Comparison of ENCODE assay signal across 9 mouse cellular contexts in genomic region chr15:102287395-102287794, GRCm38 (mm10). TPM values are rescaled to one million over a fixed set of nuclear protein-coding genes. Genes with fewer than 3 reads are reported as not detected.
DNase-seq lines count a peak whose midpoint lies in the region; ATAC-seq and TF ChIP-seq lines count a peak whose summit lies in the region.
"Had no signal": no experiment of that assay in that cellular context is flagged by ENCODE, and none has a peak within 500 bp of the region (broad histone marks: within the 10 kb centered on the region; RNA-seq: fewer than 3 reads in every experiment).

No protein-coding gene starts in this region.

- no peak overlapping the region for H3K4me2 ChIP-seq in forebrain, embryonic 14.5 days (ENCODE audit: low read length)
- no peak overlapping the region for H3K4me2 ChIP-seq in forebrain, embryonic 11.5 days (ENCODE audit: low read depth, low read length, severe bottlenecking)
- H3K4me2 ChIP-seq in midbrain, postnatal 0 days (ENCODE audit: low read depth, low read length, poor library complexity, severe bottlenecking) = no peak overlapping the region
- H3K4me2 ChIP-seq in midbrain, embryonic 15.5 days = no peak overlapping the region
- H3K4me2 ChIP-seq in liver, embryonic 13.5 days = no peak overlapping the region

- H3K27ac ChIP-seq in forebrain, embryonic 14.5 days (ENCODE audit: low read depth, low read length) = no peak overlapping the region
- H3K27ac ChIP-seq in forebrain, embryonic 11.5 days (ENCODE audit: low read depth, low read length) = no peak overlapping the region
- H3K27ac ChIP-seq in midbrain, postnatal 0 days (ENCODE audit: low read depth, low read length) = no peak overlapping the region
- no peak overlapping the region for H3K27ac ChIP-seq in midbrain, embryonic 15.5 days
- no peak overlapping the region for H3K27ac ChIP-seq in liver, embryonic 13.5 days
- no peak overlapping the region for H3K27ac ChIP-seq in midbrain, embryonic 10.5 days (replicated peaks)

- ATAC-seq in forebrain, embryonic 14.5 days = no peak
- no peak for ATAC-seq in forebrain, embryonic 11.5 days (replicated peaks; ENCODE audit: low FRiP score)
- no peak for ATAC-seq in midbrain, postnatal 0 days (ENCODE audit: low FRiP score)
- no peak for ATAC-seq in midbrain, embryonic 15.5 days (replicated peaks)
- ATAC-seq in liver, embryonic 13.5 days (ENCODE audit: low read depth) = no peak
- no peak for ATAC-seq in erythroid progenitor cell, adult 5-6 weeks (replicated peaks; ENCODE audit: low FRiP score, poor library complexity, severe bottlenecking)

- no peaks in the 10 kb centered on the region for H3K27me3 ChIP-seq in forebrain, embryonic 14.5 days (replicated peaks; ENCODE audit: control insufficient read depth, insufficient read depth, low read length)
- H3K27me3 ChIP-seq in forebrain, embryonic 11.5 days (ENCODE audit: control insufficient read depth, insufficient read depth, low read length) = no peaks in the 10 kb centered on the region
- H3K27me3 ChIP-seq in midbrain, postnatal 0 days (ENCODE audit: insufficient read depth, low read length) = no peaks in the 10 kb centered on the region
- H3K27me3 ChIP-seq in midbrain, embryonic 15.5 days (replicated peaks) = no peaks in the 10 kb centered on the region
- H3K27me3 ChIP-seq in liver, embryonic 13.5 days = no peaks in the 10 kb centered on the region
- H3K27me3 ChIP-seq in midbrain, embryonic 10.5 days (ENCODE audit: low read depth, poor library complexity, severe bottlenecking) = no peaks in the 10 kb centered on the region

- peaks cover 5% of the 10 kb centered on the region for H3K36me3 ChIP-seq in forebrain, embryonic 14.5 days (ENCODE audit: control insufficient read depth, insufficient read depth, low read length)
- H3K36me3 ChIP-seq in forebrain, embryonic 11.5 days (ENCODE audit: control insufficient read depth, insufficient read depth, low read length) = no peaks in the 10 kb centered on the region
- peaks cover 4% of the 10 kb centered on the region; the same call in 1 of the 2 replicates for H3K36me3 ChIP-seq in midbrain, postnatal 0 days (ENCODE audit: insufficient read depth, low read length)
- 0 out of 2 replicates have a peak, but pooled peaks cover 4% of the 10 kb centered on the region for H3K36me3 ChIP-seq in midbrain, embryonic 15.5 days (replicated peaks)
- H3K36me3 ChIP-seq in liver, embryonic 13.5 days = no peaks in the 10 kb centered on the region
- peaks cover 5% of the 10 kb centered on the region for H3K36me3 ChIP-seq in midbrain, embryonic 10.5 days

- no peak overlapping the region for H3K4me3 ChIP-seq in forebrain, embryonic 14.5 days (ENCODE audit: low read depth, low read length)
- H3K4me3 ChIP-seq in forebrain, embryonic 11.5 days (ENCODE audit: low read depth, low read length) = no peak overlapping the region
- H3K4me3 ChIP-seq in midbrain, postnatal 0 days (ENCODE audit: low read depth, low read length) = no peak overlapping the region
- H3K4me3 ChIP-seq in midbrain, embryonic 15.5 days = no peak overlapping the region
- no peak overlapping the region for H3K4me3 ChIP-seq in liver, embryonic 13.5 days (replicated peaks)
- H3K4me3 ChIP-seq in midbrain, embryonic 10.5 days = no peak overlapping the region

- peak; percentile 77 for TF ChIP-seq CTCF in midbrain, postnatal 0 days (IDR thresholded peaks at IDR 0.05)
- peak; percentile 38; the same call in 1 of the 2 replicates for TF ChIP-seq CTCF in brain, embryonic 14.5 days (IDR thresholded peaks at IDR 0.05; ENCODE audit: borderline replicate concordance, extremely low read depth, insufficient read depth, insufficient read length)

- peak; percentile 56 for DNase-seq in forebrain, embryonic 14.5 days (ENCODE audit: low spot score)
- no peak for DNase-seq in forebrain, embryonic 11.5 days (ENCODE audit: low spot score)
- peak; percentile 46 for DNase-seq in midbrain, postnatal 0 days (ENCODE audit: low spot score)
- peak; percentile 69 for DNase-seq in brain, embryonic 14.5 days (ENCODE audit: low read depth)
- DNase-seq in liver, embryonic 13.5 days = peak; percentile 24
- no peak for DNase-seq in midbrain, embryonic 10.5 days (ENCODE audit: low spot score)

- H3K4me1 ChIP-seq in forebrain, embryonic 14.5 days (ENCODE audit: control insufficient read depth, insufficient read depth, low read length) = no peaks in the 10 kb centered on the region
- H3K4me1 ChIP-seq in forebrain, embryonic 11.5 days (replicated peaks; ENCODE audit: control insufficient read depth, insufficient read depth, low read length) = no peaks in the 10 kb centered on the region
- H3K4me1 ChIP-seq in midbrain, postnatal 0 days (ENCODE audit: insufficient read depth, low read length) = no peaks in the 10 kb centered on the region
- H3K4me1 ChIP-seq in midbrain, embryonic 15.5 days = no peaks in the 10 kb centered on the region
- H3K4me1 ChIP-seq in liver, embryonic 13.5 days (replicated peaks) = peaks cover 24% of the 10 kb centered on the region
- H3K4me1 ChIP-seq in midbrain, embryonic 10.5 days = no peaks in the 10 kb centered on the region

- no peak for TF ChIP-seq POLR2A in brain, embryonic 14.5 days (IDR thresholded peaks at IDR 0.05; ENCODE audit: borderline replicate concordance, extremely low read depth, insufficient read depth, insufficient read length, poor library complexity, severe bottlenecking)

- no peaks in the 10 kb centered on the region for H3K9me3 ChIP-seq in forebrain, embryonic 14.5 days (replicated peaks; ENCODE audit: control insufficient read depth, low read length)
- no peaks in the 10 kb centered on the region for H3K9me3 ChIP-seq in forebrain, embryonic 11.5 days (ENCODE audit: control insufficient read depth, low read length)
- H3K9me3 ChIP-seq in midbrain, postnatal 0 days (ENCODE audit: low read length) = no peaks in the 10 kb centered on the region
- no peaks in the 10 kb centered on the region for H3K9me3 ChIP-seq in midbrain, embryonic 15.5 days
- H3K9me3 ChIP-seq in liver, embryonic 13.5 days (replicated peaks) = no peaks in the 10 kb centered on the region
- H3K9me3 ChIP-seq in midbrain, embryonic 10.5 days (replicated peaks) = no peaks in the 10 kb centered on the region

- no peak overlapping the region for H3K9ac ChIP-seq in forebrain, embryonic 14.5 days (ENCODE audit: low read length)
- H3K9ac ChIP-seq in forebrain, embryonic 11.5 days (ENCODE audit: low read length) = no peak overlapping the region
- no peak overlapping the region for H3K9ac ChIP-seq in midbrain, postnatal 0 days (replicated peaks; ENCODE audit: low read length, poor library complexity, severe bottlenecking)
- no peak overlapping the region for H3K9ac ChIP-seq in midbrain, embryonic 15.5 days
- no peak overlapping the region for H3K9ac ChIP-seq in liver, embryonic 13.5 days

RNA-seq across cellular contexts. Expression of gene Mfsd5, which starts 8.1 kb away (rescaled TPM):
- 43.8 and 48.8 TPM in 2 replicates for polyA plus RNA-seq in forebrain, embryonic 14.5 days (2014; fragmentation: Nextera tagmentation; extraction: Ambion mirVana)
- polyA plus RNA-seq in forebrain, embryonic 11.5 days (2014; fragmentation: Nextera tagmentation; extraction: Ambion mirVana) = 55.6 and 64.7 TPM in 2 replicates
- 43.3 and 59.3 TPM in 2 replicates for total RNA-seq in midbrain, postnatal 0 days (2014; rRNA removed)
- 63.5 and 67.3 TPM in 2 replicates for polyA plus RNA-seq in midbrain, postnatal 0 days (2015; fragmentation: Nextera tagmentation; extraction: Ambion mirVana)
- polyA plus RNA-seq in midbrain, embryonic 15.5 days (2015; fragmentation: Nextera tagmentation; extraction: Ambion mirVana) = 58.5 and 64.0 TPM in 2 replicates
- 48.7 and 53.6 TPM in 2 replicates for polyA plus RNA-seq in brain, embryonic 14.5 days (2012; rRNA removed)
- polyA plus RNA-seq in liver, embryonic 13.5 days (2015; fragmentation: Nextera tagmentation; extraction: Ambion mirVana) = 29.0 and 33.7 TPM in 2 replicates
- 8.8 and 19.1 TPM in 2 replicates for total RNA-seq in erythroid progenitor cell, adult 5-6 weeks (2015; ENCODE audit: low replicate concordance)
- total RNA-seq in erythroid progenitor cell, adult 5-6 weeks (2017; ENCODE audit: low replicate concordance) = 3.1 and 5.1 TPM in 2 replicates
- 59.2 and 63.2 TPM in 2 replicates for polyA plus RNA-seq in midbrain, embryonic 10.5 days (2016; fragmentation: Nextera tagmentation; extraction: Ambion mirVana)

RNA-seq across cellular contexts. Expression of gene Espl1, which starts 8.7 kb away (rescaled TPM):
- polyA plus RNA-seq in forebrain, embryonic 14.5 days (2014; fragmentation: Nextera tagmentation; extraction: Ambion mirVana) = 11.5 and 13.5 TPM in 2 replicates
- polyA plus RNA-seq in forebrain, embryonic 11.5 days (2014; fragmentation: Nextera tagmentation; extraction: Ambion mirVana) = 58.3 and 60.3 TPM in 2 replicates
- 2.7 and 4.5 TPM in 2 replicates for total RNA-seq in midbrain, postnatal 0 days (2014; rRNA removed)
- 1.7 and 2.7 TPM in 2 replicates for polyA plus RNA-seq in midbrain, postnatal 0 days (2015; fragmentation: Nextera tagmentation; extraction: Ambion mirVana)
- polyA plus RNA-seq in midbrain, embryonic 15.5 days (2015; fragmentation: Nextera tagmentation; extraction: Ambion mirVana) = 5.5 and 7.5 TPM in 2 replicates
- polyA plus RNA-seq in brain, embryonic 14.5 days (2012; rRNA removed) = 11.3 and 12.6 TPM in 2 replicates
- 23.3 and 26.3 TPM in 2 replicates for polyA plus RNA-seq in liver, embryonic 13.5 days (2015; fragmentation: Nextera tagmentation; extraction: Ambion mirVana)
- 145 and 158 TPM in 2 replicates for total RNA-seq in erythroid progenitor cell, adult 5-6 weeks (2015; ENCODE audit: low replicate concordance)
- 127 and 176 TPM in 2 replicates for total RNA-seq in erythroid progenitor cell, adult 5-6 weeks (2017; ENCODE audit: low replicate concordance)
- polyA plus RNA-seq in midbrain, embryonic 10.5 days (2016; fragmentation: Nextera tagmentation; extraction: Ambion mirVana) = 47.4 and 54.4 TPM in 2 replicates

RNA-seq across cellular contexts. Expression of gene Gm9918, which starts 17.0 kb away (rescaled TPM):
- not detected in 2 replicates for polyA plus RNA-seq in forebrain, embryonic 14.5 days (2014; fragmentation: Nextera tagmentation; extraction: Ambion mirVana)
- polyA plus RNA-seq in forebrain, embryonic 11.5 days (2014; fragmentation: Nextera tagmentation; extraction: Ambion mirVana) = 0.21 and 0.48 TPM in 2 replicates
- total RNA-seq in midbrain, postnatal 0 days (2014; rRNA removed) = not detected in 2 replicates
- polyA plus RNA-seq in midbrain, postnatal 0 days (2015; fragmentation: Nextera tagmentation; extraction: Ambion mirVana) = not detected in 2 replicates
- polyA plus RNA-seq in midbrain, embryonic 15.5 days (2015; fragmentation: Nextera tagmentation; extraction: Ambion mirVana) = 0.10 TPM in 1 of 2 replicates, not detected in the other
- 0.18 and 0.23 TPM in 2 replicates for polyA plus RNA-seq in brain, embryonic 14.5 days (2012; rRNA removed)
- not detected in 2 replicates for polyA plus RNA-seq in liver, embryonic 13.5 days (2015; fragmentation: Nextera tagmentation; extraction: Ambion mirVana)
- not detected in 2 replicates for total RNA-seq in erythroid progenitor cell, adult 5-6 weeks (2015; ENCODE audit: low replicate concordance)
- total RNA-seq in erythroid progenitor cell, adult 5-6 weeks (2017; ENCODE audit: low replicate concordance) = not detected in 2 replicates
- polyA plus RNA-seq in midbrain, embryonic 10.5 days (2016; fragmentation: Nextera tagmentation; extraction: Ambion mirVana) = 0.35 and 0.41 TPM in 2 replicates
- total RNA-seq: layer of hippocampus, adult 18-20 months had no signal

RNA-seq across cellular contexts. Expression of gene Rarg, which starts 30.1 kb away (rescaled TPM):
- polyA plus RNA-seq in forebrain, embryonic 14.5 days (2014; fragmentation: Nextera tagmentation; extraction: Ambion mirVana) = 4.0 and 5.3 TPM in 2 replicates
- polyA plus RNA-seq in forebrain, embryonic 11.5 days (2014; fragmentation: Nextera tagmentation; extraction: Ambion mirVana) = 19.3 and 19.7 TPM in 2 replicates
- total RNA-seq in midbrain, postnatal 0 days (2014; rRNA removed) = 4.4 and 12.6 TPM in 2 replicates
- 3.9 and 4.2 TPM in 2 replicates for polyA plus RNA-seq in midbrain, postnatal 0 days (2015; fragmentation: Nextera tagmentation; extraction: Ambion mirVana)
- 4.1 and 6.4 TPM in 2 replicates for polyA plus RNA-seq in midbrain, embryonic 15.5 days (2015; fragmentation: Nextera tagmentation; extraction: Ambion mirVana)
- 9.1 and 11.0 TPM in 2 replicates for polyA plus RNA-seq in brain, embryonic 14.5 days (2012; rRNA removed)
- 2.5 and 3.0 TPM in 2 replicates for polyA plus RNA-seq in liver, embryonic 13.5 days (2015; fragmentation: Nextera tagmentation; extraction: Ambion mirVana)
- total RNA-seq in erythroid progenitor cell, adult 5-6 weeks (2015; ENCODE audit: low replicate concordance) = 4.6 and 9.4 TPM in 2 replicates
- total RNA-seq in erythroid progenitor cell, adult 5-6 weeks (2017; ENCODE audit: low replicate concordance) = 2.6 and 3.6 TPM in 2 replicates
- polyA plus RNA-seq in midbrain, embryonic 10.5 days (2016; fragmentation: Nextera tagmentation; extraction: Ambion mirVana) = 14.3 and 16.2 TPM in 2 replicates

RNA-seq across cellular contexts. Expression of gene Pfdn5, which starts 38.5 kb away (rescaled TPM):
- 509 and 642 TPM in 2 replicates for polyA plus RNA-seq in forebrain, embryonic 14.5 days (2014; fragmentation: Nextera tagmentation; extraction: Ambion mirVana)
- polyA plus RNA-seq in forebrain, embryonic 11.5 days (2014; fragmentation: Nextera tagmentation; extraction: Ambion mirVana) = 357 and 374 TPM in 2 replicates
- 145 and 153 TPM in 2 replicates for total RNA-seq in midbrain, postnatal 0 days (2014; rRNA removed)
- 525 and 567 TPM in 2 replicates for polyA plus RNA-seq in midbrain, postnatal 0 days (2015; fragmentation: Nextera tagmentation; extraction: Ambion mirVana)
- 450 and 466 TPM in 2 replicates for polyA plus RNA-seq in midbrain, embryonic 15.5 days (2015; fragmentation: Nextera tagmentation; extraction: Ambion mirVana)
- 303 and 362 TPM in 2 replicates for polyA plus RNA-seq in brain, embryonic 14.5 days (2012; rRNA removed)
- polyA plus RNA-seq in liver, embryonic 13.5 days (2015; fragmentation: Nextera tagmentation; extraction: Ambion mirVana) = 133 and 151 TPM in 2 replicates
- total RNA-seq in erythroid progenitor cell, adult 5-6 weeks (2015; ENCODE audit: low replicate concordance) = 121 and 130 TPM in 2 replicates
- 68.3 and 116 TPM in 2 replicates for total RNA-seq in erythroid progenitor cell, adult 5-6 weeks (2017; ENCODE audit: low replicate concordance)
- 335 and 345 TPM in 2 replicates for polyA plus RNA-seq in midbrain, embryonic 10.5 days (2016; fragmentation: Nextera tagmentation; extraction: Ambion mirVana)

Comparison
In these comparisons a context has a peak if more than half of its experiments do, and no peak if none do; other contexts are left out.
1. DNase-seq: peak in forebrain, embryonic 14.5 days (single experiment), midbrain, postnatal 0 days (single experiment), brain, embryonic 14.5 days (single experiment) and liver, embryonic 13.5 days (single experiment); none in forebrain, embryonic 11.5 days (single experiment) and midbrain, embryonic 10.5 days (single experiment).